Mouse (Mus musculus) spleen, adult 2 months (tissue): ENCODE results near the gene Msh3.

Experiments
- CTCF ChIP-seq: fragments of 200-500 bp; IDR thresholded peaks from 2 replicates; pipeline ENCODE4 v1.5.1; 2011; ENCODE audit warnings: mild to moderate bottlenecking, inconsistent platforms; ENCODE audit not compliant: insufficient read depth, insufficient read length, insufficient replicate concordance; ENCODE audit errors: extremely low read depth
- POLR2A ChIP-seq: fragments of 200-500 bp; IDR thresholded peaks from 2 replicates; pipeline ENCODE4 v1.6.1; 2011; ENCODE audit warnings: low read depth, low read length, inconsistent platforms

DNA sequence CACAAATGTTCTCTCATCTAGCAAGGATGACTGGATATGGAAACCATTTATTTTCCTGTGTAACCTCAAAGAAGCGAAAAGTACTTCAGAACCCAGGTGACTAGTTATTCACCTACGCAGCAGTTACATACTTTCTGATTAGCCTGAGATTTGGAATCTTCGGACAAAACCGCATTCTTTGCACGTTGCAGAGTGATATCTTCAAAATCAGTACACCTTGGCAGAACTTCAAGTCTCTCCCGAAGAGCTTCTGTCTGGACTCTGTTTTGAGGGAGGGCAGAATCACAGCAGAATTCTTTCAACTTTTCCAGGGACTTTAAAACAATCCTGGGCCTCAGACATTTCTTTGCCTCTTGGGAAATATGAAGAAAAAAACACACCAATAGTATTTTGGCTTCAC is 3.7 kb downstream of the Msh3 start:
- TF ChIP-seq CTCF (no peak), POLR2A (no peak)
